Mouse (Mus musculus) neural tube, embryonic 12.5 days (tissue): Measurements from ENCODE around the gene Npepl1. TPM values are rescaled to one million over a fixed set of nuclear protein-coding genes. Genes with fewer than 3 reads are reported as not detected.

Source experiments
- ATAC-seq: fragments of 200-750 bp; cut with Nextera tagmentation; 2 replicates; pipeline ENCODE4 v1.8.0; 2017; ENCODE audit warnings: low read depth, mild to moderate bottlenecking, moderate TSS enrichment, moderate library complexity; ENCODE audit not compliant: low FRiP score
- H3K27ac ChIP-seq: fragments of 300-500 bp; sonication (generic); 2 replicates; pipeline ENCODE4 v1.5.1; 2016
- H3K27me3 ChIP-seq: fragments of 300-500 bp; sonication (generic); replicated peaks from 2 replicates; pipeline ENCODE4 v1.6.1; 2016; ENCODE audit warnings: mild to moderate bottlenecking
- H3K36me3 ChIP-seq: fragments of 300-500 bp; sonication (generic); 2 replicates; pipeline ENCODE4 v1.6.1; 2016; ENCODE audit warnings: mild to moderate bottlenecking
- H3K4me1 ChIP-seq: fragments of 300-500 bp; sonication (generic); 2 replicates; pipeline ENCODE4 v1.6.1; 2016
- H3K4me2 ChIP-seq: fragments of 300-500 bp; sonication (generic); replicated peaks from 2 replicates; pipeline ENCODE4 v1.6.1; 2016; ENCODE audit warnings: mild to moderate bottlenecking
- H3K4me3 ChIP-seq: fragments of 300-500 bp; sonication (generic); 2 replicates; pipeline ENCODE4 v1.5.1; 2016
- H3K9ac ChIP-seq: fragments of 300-500 bp; sonication (generic); 2 replicates; pipeline ENCODE4 v1.6.1; 2016; ENCODE audit warnings: mild to moderate bottlenecking
- H3K9me3 ChIP-seq: fragments of 300-500 bp; sonication (generic); 2 replicates; pipeline ENCODE4 v1.6.1; 2016; ENCODE audit warnings: mild to moderate bottlenecking
- WGBS: fragments of 180-500 bp; shearing (Covaris S2); methylation state at CpG from one replicate; pipeline ENCODE4 v1.1.7; 2016; 5-methylcytosine and 5-hydroxymethylcytosine counted together
- polyA plus RNA-seq: library from polyadenylated mRNA; unstranded; fragments of >200 nt; fragmentation: Nextera tagmentation; extraction: Ambion mirVana; gene quantifications from 2 replicates; pipeline ENCODE4 v1.2.1, GENCODE M21; 2016

Gene Npepl1
- 29.1 and 30.1 TPM in 2 replicates for polyA plus RNA-seq

DNA sequence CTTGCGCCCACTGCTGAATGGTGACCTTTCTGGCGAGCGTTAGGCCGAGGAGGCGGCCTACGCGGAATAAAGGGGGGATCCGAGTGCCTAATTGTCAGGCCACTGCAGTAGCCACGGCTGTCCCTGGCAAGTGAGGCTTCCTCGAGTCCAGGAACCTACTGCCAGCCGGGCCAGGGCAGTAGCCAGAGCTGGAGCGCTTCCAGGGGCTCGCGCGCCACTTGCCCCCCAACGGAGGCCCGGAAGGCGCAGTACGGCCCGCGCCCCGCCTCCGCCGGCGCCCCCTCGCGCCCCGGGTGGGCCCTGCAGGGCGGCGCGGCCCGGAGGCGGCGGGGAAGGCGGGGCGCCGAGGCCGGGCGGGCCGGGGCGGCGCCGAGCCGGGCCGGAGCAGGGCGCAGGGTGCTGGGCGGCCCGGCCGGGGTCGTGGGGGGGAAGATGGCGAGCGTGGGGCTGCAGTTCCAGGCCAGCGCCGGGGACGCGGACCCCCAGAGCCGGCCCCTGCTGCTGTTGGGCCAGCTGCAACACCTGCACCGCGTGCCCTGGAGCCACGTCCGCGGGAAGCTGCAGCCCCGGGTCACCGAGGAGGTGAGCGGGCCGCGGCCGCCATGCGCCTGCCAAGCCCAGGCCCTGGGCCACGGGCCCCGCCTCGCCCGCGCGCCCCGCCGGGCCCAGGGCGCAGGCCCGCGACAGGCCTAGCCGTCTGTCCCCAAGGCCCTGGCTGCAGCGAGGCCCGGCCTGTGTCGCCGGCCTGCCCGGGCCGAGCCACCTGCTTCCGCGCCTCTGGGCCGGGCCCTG is at the start of gene Npepl1:
Npepl1 (plus strand) TSS at position 359 of the 792 bp plus-strand sequence.
- WGBS = 2% methylated on average over 89 of the region's 90 CpGs
- no peaks in the 10 kb centered on the region for H3K27me3 ChIP-seq
- H3K4me2 ChIP-seq = peak within 1 kb of the TSS; percentile 80
- ATAC-seq = peak; percentile 72
- peak within 1 kb of the TSS; percentile 43 for H3K4me3 ChIP-seq
- peak within 1 kb of the TSS; percentile 57 for H3K27ac ChIP-seq
- peaks cover 24% of the 10 kb centered on the region for H3K4me1 ChIP-seq
- H3K9ac ChIP-seq = peak within 1 kb of the TSS; percentile 79
- no peaks in the 10 kb centered on the region for H3K9me3 ChIP-seq
- no peaks in the 10 kb centered on the region for H3K36me3 ChIP-seq

DNA sequence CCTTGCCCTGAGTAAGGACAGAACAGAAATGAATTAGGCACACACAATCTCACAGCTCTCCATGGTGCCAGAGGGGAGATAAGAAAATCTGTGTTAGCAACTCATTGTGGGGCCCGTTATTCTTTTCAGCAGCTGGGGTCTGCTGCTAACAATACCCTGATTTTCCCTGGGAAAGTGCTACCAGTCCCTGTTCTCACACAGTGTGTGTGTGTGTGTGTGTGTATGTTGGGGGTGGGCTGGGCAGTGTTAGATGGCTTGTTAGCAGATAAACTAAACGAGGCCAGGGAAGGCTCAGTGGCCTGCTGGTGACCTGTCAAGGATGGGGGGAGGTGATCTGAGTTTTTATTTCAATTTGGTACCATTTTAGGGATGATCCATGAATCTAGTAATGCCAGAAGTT is 48.9 kb upstream of the Npepl1 start:
- H3K27me3 ChIP-seq = no peaks in the 10 kb centered on the region
- H3K4me1 ChIP-seq = peaks cover 3% of the 10 kb centered on the region; the same call in 1 of the 2 replicates
- 0 out of 2 replicates have a peak overlapping the region, but pooled peaks have one; percentile 28 for H3K27ac ChIP-seq
- 30% methylated on average over 2 of the region's 2 CpGs for whole genome bisulfite sequencing
- no peak overlapping the region for H3K9ac ChIP-seq
- no peak for ATAC-seq
- H3K4me3 ChIP-seq = no peak overlapping the region
- H3K9me3 ChIP-seq = no peaks in the 10 kb centered on the region
- no peak overlapping the region for H3K4me2 ChIP-seq
- no peaks in the 10 kb centered on the region for H3K36me3 ChIP-seq

DNA sequence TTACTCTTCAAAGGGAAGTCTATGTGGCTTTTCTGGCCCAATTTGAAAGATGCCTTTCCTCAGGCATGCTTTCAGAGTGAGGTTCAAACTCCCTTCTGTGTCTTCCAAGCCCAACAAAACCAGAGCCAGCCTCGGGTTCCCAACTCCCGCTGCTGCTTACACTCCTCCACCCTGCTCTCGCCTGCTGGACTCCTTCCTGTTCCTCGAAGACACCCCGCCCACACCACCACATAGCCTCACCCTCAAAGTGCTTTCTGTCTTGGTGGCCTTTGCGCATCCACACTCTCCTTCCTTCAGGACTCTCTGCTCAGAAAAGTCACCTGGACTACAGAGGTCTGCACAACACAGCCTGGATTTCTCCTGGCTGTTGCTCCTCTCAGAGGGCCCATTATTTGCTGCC is 47.1 kb upstream of the Npepl1 start:
- no peak overlapping the region for H3K27ac ChIP-seq
- no peaks in the 10 kb centered on the region for H3K27me3 ChIP-seq
- H3K9me3 ChIP-seq = no peaks in the 10 kb centered on the region
- no peak overlapping the region for H3K4me3 ChIP-seq
- H3K36me3 ChIP-seq = no peaks in the 10 kb centered on the region
- no peak for ATAC-seq
- H3K9ac ChIP-seq = no peak overlapping the region
- 78% methylated on average over 6 of the region's 6 CpGs for WGBS
- peaks cover 3% of the 10 kb centered on the region; the same call in 1 of the 2 replicates for H3K4me1 ChIP-seq
- H3K4me2 ChIP-seq = no peak overlapping the region

DNA sequence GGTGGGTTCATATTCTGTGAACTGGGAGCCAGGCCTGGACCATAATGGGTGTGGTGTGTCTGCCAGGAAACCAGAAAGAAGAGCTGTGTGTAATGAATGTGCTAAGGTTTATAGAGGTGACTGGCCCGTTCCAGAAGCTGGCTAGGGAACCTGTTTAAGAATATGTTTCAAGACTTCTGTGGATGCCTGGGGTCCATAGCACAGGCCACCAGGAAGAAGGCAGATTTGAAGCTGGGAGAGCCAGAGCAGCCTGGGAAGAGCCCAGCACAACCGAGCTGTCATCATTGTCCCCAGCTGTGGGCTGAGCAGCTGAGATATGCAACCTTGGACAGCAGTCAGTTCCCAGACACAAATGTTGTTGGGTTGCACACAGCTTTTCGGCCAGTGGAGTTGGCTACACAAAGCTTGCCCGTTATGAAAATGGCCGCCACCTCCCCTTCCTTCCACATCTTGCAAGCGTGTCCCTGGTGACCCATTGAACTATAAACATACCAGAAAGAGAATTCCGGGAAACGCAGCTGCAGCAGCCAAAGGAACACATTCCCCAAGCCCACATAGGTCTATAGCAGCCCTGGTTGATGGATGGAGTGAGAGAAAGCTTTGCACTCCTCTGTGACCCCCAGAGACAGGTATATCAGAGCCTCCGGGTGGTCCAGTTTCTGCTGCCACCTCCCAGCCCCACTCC is 46.5 kb upstream of the Npepl1 start:
- WGBS = 66% methylated on average over 9 of the region's 9 CpGs

DNA sequence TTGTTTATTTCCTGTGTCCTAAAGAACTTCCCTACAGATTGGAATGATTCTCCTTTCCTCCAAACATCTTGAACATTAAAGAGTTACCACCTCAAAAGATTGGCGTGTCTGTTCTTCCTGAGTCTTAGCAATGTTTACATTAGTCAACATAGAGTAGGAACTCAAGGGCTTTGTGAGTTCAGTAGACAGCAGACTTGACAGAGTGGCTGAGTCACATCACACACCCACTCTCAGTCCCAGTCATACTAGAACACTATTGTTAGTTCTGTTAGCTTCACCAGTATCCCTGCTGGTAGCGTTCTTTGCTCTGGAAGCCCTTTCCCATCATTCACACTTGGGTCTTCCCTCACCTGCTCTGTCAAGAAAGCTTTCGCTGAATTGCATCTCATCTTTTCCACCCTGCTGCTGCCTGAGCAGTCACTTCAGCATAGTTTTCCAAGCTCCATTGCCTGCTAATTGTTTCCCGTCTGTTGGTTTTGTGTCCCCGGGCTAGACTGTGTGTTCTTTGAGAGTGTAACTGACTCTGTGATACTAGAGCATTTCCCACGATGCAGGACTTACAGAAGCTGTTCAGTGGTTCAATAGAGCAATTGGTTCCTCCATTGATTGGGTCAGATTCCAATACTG is 42.2 kb upstream of the Npepl1 start:
- no peak overlapping the region for H3K4me3 ChIP-seq
- 81% methylated on average over 6 of the region's 6 CpGs for WGBS
- no peak overlapping the region for H3K4me2 ChIP-seq
- H3K27me3 ChIP-seq = no peaks in the 10 kb centered on the region
- ATAC-seq = no peak
- no peaks in the 10 kb centered on the region; the same call in 1 of the 2 replicates for H3K4me1 ChIP-seq
- no peaks in the 10 kb centered on the region for H3K9me3 ChIP-seq
- no peaks in the 10 kb centered on the region for H3K36me3 ChIP-seq
- H3K27ac ChIP-seq = no peak overlapping the region
- H3K9ac ChIP-seq = no peak overlapping the region

More for the DNA sequence above, 46.5 kb upstream of the Npepl1 start:
- Histone ChIP-seq H3K4me2 (no peak overlapping the region), H3K4me1 (peaks cover 3% of the 10 kb centered on the region; the same call in 1 of the 2 replicates), H3K4me3 (no peak overlapping the region), H3K27me3 (no peaks in the 10 kb centered on the region), H3K9me3 (no peaks in the 10 kb centered on the region), H3K9ac (no peak overlapping the region), H3K36me3 (no peaks in the 10 kb centered on the region), H3K27ac (no peak overlapping the region)
- no peak for ATAC-seq

DNA sequence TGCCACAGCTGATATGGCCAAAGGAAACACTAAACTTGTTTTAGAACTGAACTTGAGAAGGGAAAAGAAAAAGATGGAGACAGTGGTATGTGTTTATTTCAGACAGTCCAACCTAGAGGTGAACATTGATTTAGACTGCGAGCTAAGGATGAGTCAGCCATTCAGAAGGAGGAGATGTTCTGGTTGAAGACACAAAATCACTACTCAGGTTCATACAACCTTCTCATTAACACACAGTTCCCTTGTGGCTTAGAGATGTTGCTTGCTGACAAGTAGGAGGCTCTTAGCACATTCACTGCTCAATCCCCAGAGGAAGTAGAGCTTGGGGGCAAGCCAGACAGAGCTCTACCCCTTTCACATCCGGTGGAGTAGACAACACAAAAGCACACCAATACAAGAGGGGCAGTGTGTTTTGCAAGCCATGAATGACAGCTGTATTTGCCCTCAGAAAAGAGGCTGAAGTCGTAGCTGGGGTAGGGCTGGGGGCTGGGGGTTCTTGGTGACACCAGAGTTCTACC is 40.6 kb upstream of the Npepl1 start:
- Histone ChIP-seq H3K4me1 (peaks cover 10% of the 10 kb centered on the region; the same call in 1 of the 2 replicates), H3K9me3 (no peaks in the 10 kb centered on the region), H3K27ac (no peak overlapping the region), H3K9ac (no peak overlapping the region), H3K4me3 (no peak overlapping the region), H3K36me3 (no peaks in the 10 kb centered on the region), H3K4me2 (no peak overlapping the region), H3K27me3 (no peaks in the 10 kb centered on the region)
- no peak for ATAC-seq
- WGBS = 73% methylated on average over 3 of the region's 3 CpGs

DNA sequence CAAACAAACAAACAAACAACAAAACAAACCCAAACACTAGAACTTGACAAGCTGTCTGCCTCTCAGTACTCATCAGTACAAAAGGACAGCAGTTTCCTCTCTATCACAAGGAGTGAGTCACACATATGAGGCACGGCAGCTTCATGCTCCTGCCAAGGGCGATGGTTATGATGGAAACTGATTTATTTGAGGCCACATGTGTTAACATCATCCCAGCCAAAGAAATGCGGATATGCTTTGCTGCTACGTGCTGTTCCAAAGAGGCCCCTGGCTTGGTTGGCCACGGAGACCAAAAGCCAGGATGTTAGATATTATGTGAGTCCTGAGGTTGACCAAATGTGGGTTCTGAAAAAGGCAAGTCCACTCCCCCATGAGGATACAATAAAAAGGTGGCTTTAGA is 38.7 kb upstream of the Npepl1 start:
- 87% methylated on average over 5 of the region's 5 CpGs for WGBS
- Histone ChIP-seq H3K36me3 (no peaks in the 10 kb centered on the region), H3K9me3 (no peaks in the 10 kb centered on the region)

DNA sequence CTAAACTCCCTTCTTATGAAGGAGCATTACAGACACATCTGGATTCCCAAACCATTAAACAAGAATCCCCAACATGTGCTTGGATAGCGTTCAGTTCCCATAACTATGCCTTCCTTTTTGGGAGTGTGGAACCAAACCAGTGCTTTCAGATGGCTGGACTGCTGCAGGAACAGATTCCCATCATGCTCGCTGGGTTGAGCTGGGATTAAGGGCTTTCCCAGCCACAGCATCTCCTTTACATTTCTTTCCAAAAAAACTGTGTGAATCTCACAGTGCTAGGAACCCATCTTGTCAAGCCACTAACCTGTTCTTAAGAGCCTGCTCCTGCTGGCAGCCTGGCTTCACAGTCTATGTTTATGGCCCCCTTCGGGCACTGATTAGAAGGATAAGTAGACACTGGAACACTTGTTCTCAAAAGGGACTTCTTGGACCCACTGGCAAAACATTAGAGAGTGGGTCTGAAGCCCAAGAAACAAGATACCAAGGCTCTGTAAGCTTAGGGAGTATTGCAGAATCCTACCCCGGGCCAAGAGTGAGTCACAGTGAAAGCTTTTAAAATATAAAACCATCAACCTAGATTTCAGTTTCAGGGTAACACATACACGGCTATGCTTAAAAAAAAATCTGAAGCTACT is 36.9 kb upstream of the Npepl1 start:
- Histone ChIP-seq H3K4me3 (no peak overlapping the region), H3K9me3 (no peaks in the 10 kb centered on the region), H3K4me1 (peaks cover 36% of the 10 kb centered on the region), H3K27ac (no peak overlapping the region), H3K36me3 (no peaks in the 10 kb centered on the region), H3K27me3 (no peaks in the 10 kb centered on the region), H3K9ac (no peak overlapping the region), H3K4me2 (no peak overlapping the region)
- WGBS = 82% methylated on average over 5 of the region's 5 CpGs
- no peak for ATAC-seq

More for the DNA sequence above, 38.7 kb upstream of the Npepl1 start:
- Histone ChIP-seq H3K9ac (no peak overlapping the region), H3K27ac (no peak overlapping the region), H3K27me3 (no peaks in the 10 kb centered on the region), H3K4me1 (peaks cover 24% of the 10 kb centered on the region), H3K4me2 (no peak overlapping the region), H3K4me3 (no peak overlapping the region)
- no peak for ATAC-seq

DNA sequence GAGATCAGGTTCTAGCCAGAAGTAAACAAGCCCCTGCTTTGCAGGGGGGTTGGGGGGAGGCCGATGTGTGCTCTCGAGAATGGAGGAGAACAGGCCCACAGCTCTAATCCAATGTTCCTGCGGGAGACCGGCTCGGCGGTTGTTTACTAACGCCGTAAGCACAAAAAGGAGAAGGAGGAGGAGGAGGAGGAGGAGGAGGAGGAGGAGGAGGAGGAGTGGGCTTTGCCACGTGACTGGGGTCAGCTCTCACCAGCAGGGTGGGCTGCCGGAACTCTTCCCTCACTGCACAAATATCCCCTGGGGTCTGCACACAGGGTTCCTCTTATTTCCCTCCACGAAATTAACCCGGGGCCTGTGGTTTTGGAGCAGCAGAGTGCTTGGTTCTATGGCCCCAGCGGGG is 35.5 kb upstream of the Npepl1 start:
- H3K4me3 ChIP-seq = peak overlapping the region; percentile 36
- H3K9me3 ChIP-seq = no peaks in the 10 kb centered on the region
- peak overlapping the region; percentile 94 for H3K4me2 ChIP-seq
- 0% methylated on average over 8 of the region's 13 CpGs for WGBS
- peak overlapping the region; percentile 48 for H3K9ac ChIP-seq
- no peaks in the 10 kb centered on the region for H3K36me3 ChIP-seq
- H3K27ac ChIP-seq = peak overlapping the region; percentile 90
- peaks cover 38% of the 10 kb centered on the region for H3K4me1 ChIP-seq
- no peaks in the 10 kb centered on the region for H3K27me3 ChIP-seq
- ATAC-seq = peak; percentile 41

DNA sequence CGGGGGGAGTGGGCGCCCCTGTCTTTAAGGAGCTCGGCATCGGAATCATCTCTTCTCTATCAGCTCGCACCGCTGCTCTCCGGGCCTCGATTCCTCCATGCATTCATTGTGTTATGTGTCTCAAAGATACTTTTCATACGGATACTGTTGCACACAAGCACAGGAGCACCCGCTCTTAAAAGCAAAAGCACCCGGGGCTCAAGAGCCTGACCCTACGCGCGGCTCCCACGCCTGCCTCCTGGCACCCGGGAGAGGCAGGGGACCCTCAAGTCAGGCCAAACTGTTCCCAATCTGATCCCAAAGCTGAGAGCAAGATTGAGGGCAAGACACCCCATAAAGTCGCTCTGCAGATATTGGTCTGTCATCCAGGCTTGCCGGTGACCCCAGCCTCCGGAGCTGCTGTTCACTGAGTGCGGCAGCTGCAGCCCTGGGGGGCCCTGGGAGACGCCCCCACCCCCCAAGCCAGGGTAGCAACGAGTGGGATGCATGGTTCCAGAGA is 35.0 kb upstream of the Npepl1 start:
- peak overlapping the region; percentile 90 for H3K27ac ChIP-seq
- under 1% methylated on average over 22 of the region's 22 CpGs for WGBS
- H3K27me3 ChIP-seq = no peaks in the 10 kb centered on the region
- no peaks in the 10 kb centered on the region for H3K36me3 ChIP-seq
- peaks cover 38% of the 10 kb centered on the region for H3K4me1 ChIP-seq
- H3K9me3 ChIP-seq = no peaks in the 10 kb centered on the region
- peak overlapping the region; percentile 48 for H3K9ac ChIP-seq
- H3K4me3 ChIP-seq = peak overlapping the region; percentile 36
- H3K4me2 ChIP-seq = peak overlapping the region; percentile 94
- peak; percentile 1; the same call in 1 of the 2 replicates for ATAC-seq

DNA sequence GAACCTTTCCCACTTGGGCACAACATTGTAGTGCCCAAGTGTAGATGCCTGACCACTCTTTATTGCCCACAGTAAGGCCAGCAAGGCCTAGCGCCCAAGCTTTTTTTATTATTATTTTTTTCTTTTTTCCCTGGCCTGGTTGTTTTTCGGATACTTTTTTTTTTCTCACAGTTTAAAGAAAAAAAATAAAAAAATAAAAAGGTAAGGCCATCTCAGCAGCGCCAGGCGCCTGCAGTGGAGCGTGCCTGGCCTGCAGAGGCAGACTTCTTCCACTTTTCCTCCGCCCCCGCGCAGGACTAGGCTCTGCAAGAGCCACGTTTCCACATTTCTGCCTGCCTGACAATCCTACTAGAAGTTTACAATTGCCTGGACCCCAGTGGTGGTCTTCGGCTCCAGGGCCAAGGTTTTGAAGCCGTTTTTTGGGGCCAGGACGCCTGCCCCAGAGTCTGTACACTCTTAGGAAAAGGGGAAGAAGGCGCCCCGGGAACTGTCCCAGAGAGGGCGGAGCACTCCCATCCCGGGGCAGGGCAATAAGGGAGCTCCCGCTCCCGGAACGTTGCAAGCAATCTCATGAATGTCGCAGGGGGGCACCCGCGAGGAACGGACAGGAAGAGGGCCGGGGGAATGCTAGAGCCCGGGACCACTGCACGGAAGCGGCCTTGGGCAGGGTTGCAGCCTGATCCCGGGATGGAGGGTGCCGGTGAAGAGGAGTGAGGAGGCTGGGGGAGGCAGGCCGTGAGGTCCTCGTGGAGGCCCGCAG is 34.3 kb upstream of the Npepl1 start, which contains the start of gene Stx16:
Stx16 (plus strand) TSS at position 636 of the 760 bp plus-strand sequence.
- WGBS = 2% methylated on average over 32 of the region's 32 CpGs
- peak within 1 kb of the TSS; percentile 70 for H3K4me3 ChIP-seq
- ATAC-seq = peak; percentile 84
- no peaks in the 10 kb centered on the region for H3K36me3 ChIP-seq
- peak within 1 kb of the TSS; percentile 90 for H3K27ac ChIP-seq
- H3K4me2 ChIP-seq = peak within 1 kb of the TSS; percentile 94
- H3K4me1 ChIP-seq = peaks cover 44% of the 10 kb centered on the region
- no peaks in the 10 kb centered on the region for H3K9me3 ChIP-seq
- no peaks in the 10 kb centered on the region for H3K27me3 ChIP-seq
- H3K9ac ChIP-seq = peak within 1 kb of the TSS; percentile 74
